Mouse (Mus musculus): ENCODE results near the gene Mdh2. TPM values are rescaled to one million over a fixed set of nuclear protein-coding genes. Genes with fewer than 3 reads are reported as not detected.

Mdh2 gene
- polyA plus RNA-seq, 1 experiment from 2014 or later: 752 TPM

GRCm38 (mm10) chr5:135835492-135835858, 57.2 kb downstream of the Mdh2 start:
- H3K27ac ChIP-seq: no peak overlapping the region
- ATAC-seq (replicated peaks; ENCODE audit: low FRiP score, low read depth) (peak; percentile 63; the same call in 1 of the 2 replicates), DNase-seq (ENCODE audit: low spot score) (no peak)
- no peaks in the 10 kb centered on the region for H3K9me3 ChIP-seq (replicated peaks; ENCODE audit: low read length)
- no peaks in the 10 kb centered on the region for H3K36me3 ChIP-seq (ENCODE audit: insufficient read depth, low read length)
- H3K4me3 ChIP-seq (replicated peaks; ENCODE audit: low read depth, low read length): peak overlapping the region; percentile 37
- no peaks in the 10 kb centered on the region for H3K27me3 ChIP-seq (ENCODE audit: insufficient read depth, low read length)
- no peak for TF ChIP-seq CTCF (IDR thresholded peaks at IDR 0.05; ENCODE audit: low read depth)
- WGBS: 1% methylated on average over 12 of the region's 12 CpGs
- peaks cover 4% of the 10 kb centered on the region; the same call in 1 of the 2 replicates for H3K4me1 ChIP-seq (replicated peaks; ENCODE audit: insufficient read depth, low read length)
- H3K4me2 ChIP-seq (ENCODE audit: low read length): peak overlapping the region; percentile 76
- H3K9ac ChIP-seq (ENCODE audit: low read depth, low read length): no peak overlapping the region

DNA sequence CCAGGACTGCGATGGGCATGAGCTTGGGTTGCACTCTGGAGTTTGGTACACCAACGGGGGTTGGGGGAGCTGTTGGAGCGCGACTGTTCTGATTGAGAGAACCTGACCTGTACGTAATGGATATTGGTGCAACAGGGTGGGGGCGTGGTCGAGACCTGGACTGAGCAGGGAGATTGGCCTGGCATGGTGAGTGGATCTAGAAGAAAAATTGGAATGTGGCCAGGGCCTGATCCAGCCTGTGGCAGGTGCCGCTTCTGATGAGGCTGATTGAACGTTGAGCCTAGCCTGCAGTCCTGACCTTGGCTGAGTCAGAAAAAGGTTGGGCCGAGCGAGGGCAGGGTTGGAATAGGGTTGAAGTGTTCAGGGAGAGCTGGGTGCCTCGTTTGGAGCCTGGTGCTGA, 57.7 kb downstream of the Mdh2 start:
- ATAC-seq (replicated peaks; ENCODE audit: low FRiP score, low read depth) (peak; percentile 56), DNase-seq (ENCODE audit: low spot score) (peak; percentile 16)
- H3K4me1 ChIP-seq (replicated peaks; ENCODE audit: insufficient read depth, low read length): peaks cover 4% of the 10 kb centered on the region; the same call in 1 of the 2 replicates
- WGBS: 20% methylated on average over 12 of the region's 12 CpGs
- no peaks in the 10 kb centered on the region for H3K9me3 ChIP-seq (replicated peaks; ENCODE audit: low read length)
- H3K9ac ChIP-seq (ENCODE audit: low read depth, low read length): no peak overlapping the region
- H3K27ac ChIP-seq: no peak overlapping the region
- peak overlapping the region; percentile 76 for H3K4me2 ChIP-seq (ENCODE audit: low read length)
- H3K36me3 ChIP-seq (ENCODE audit: insufficient read depth, low read length): no peaks in the 10 kb centered on the region
- no peak overlapping the region for H3K4me3 ChIP-seq (replicated peaks; ENCODE audit: low read depth, low read length)
- H3K27me3 ChIP-seq (ENCODE audit: insufficient read depth, low read length): no peaks in the 10 kb centered on the region
- no peak for TF ChIP-seq CTCF (IDR thresholded peaks at IDR 0.05; ENCODE audit: low read depth)

Small RNAs within 50 kb of the gene (microRNA-seq; reads per million reads assigned to microRNA genes)
- not detected for gene Gm23268
- not detected for gene Mir7034

Other genes starting within 250 kb of the Mdh2 start
- 23.0 TPM in 2 replicates for gene Hip1, start 233.4 kb upstream of the Mdh2 start, polyA plus RNA-seq (2015; fragmentation: Nextera tagmentation; extraction: Ambion mirVana)
- not detected in 2 replicates for gene Ccl26, start 214.9 kb upstream of the Mdh2 start, polyA plus RNA-seq (2015; fragmentation: Nextera tagmentation; extraction: Ambion mirVana)
- gene Ccl24, start 205.4 kb upstream of the Mdh2 start, polyA plus RNA-seq (2015; fragmentation: Nextera tagmentation; extraction: Ambion mirVana): 0.89 and 1.1 TPM in 2 replicates
- 54.2 and 55.9 TPM in 2 replicates for gene Rhbdd2, start 145.9 kb upstream of the Mdh2 start, polyA plus RNA-seq (2015; fragmentation: Nextera tagmentation; extraction: Ambion mirVana)
- gene Por, start 108.4 kb upstream of the Mdh2 start, polyA plus RNA-seq (2015; fragmentation: Nextera tagmentation; extraction: Ambion mirVana): 86.4 and 92.2 TPM in 2 replicates
- 80.1 and 81.7 TPM in 2 replicates for gene Tmem120a, start 34.0 kb upstream of the Mdh2 start, polyA plus RNA-seq (2015; fragmentation: Nextera tagmentation; extraction: Ambion mirVana)
- 0.53 and 0.54 TPM in 2 replicates for gene Styxl1, start 95 bp upstream of the Mdh2 start, polyA plus RNA-seq (2015; fragmentation: Nextera tagmentation; extraction: Ambion mirVana)
- 0.13 and 0.16 TPM in 2 replicates for gene Srrm3, start 28.4 kb downstream of the Mdh2 start, polyA plus RNA-seq (2015; fragmentation: Nextera tagmentation; extraction: Ambion mirVana)
- gene Hspb1, start 109.4 kb downstream of the Mdh2 start, polyA plus RNA-seq (2015; fragmentation: Nextera tagmentation; extraction: Ambion mirVana): 99.9 and 113 TPM in 2 replicates
- 89.4 and 105 TPM in 2 replicates for gene Ywhag, start 156.1 kb downstream of the Mdh2 start, polyA plus RNA-seq (2015; fragmentation: Nextera tagmentation; extraction: Ambion mirVana)
- 6.7 and 7.5 TPM in 2 replicates for gene Ssc4d, start 196.1 kb downstream of the Mdh2 start, polyA plus RNA-seq (2015; fragmentation: Nextera tagmentation; extraction: Ambion mirVana)
- gene Zp3, start 201.6 kb downstream of the Mdh2 start, polyA plus RNA-seq (2015; fragmentation: Nextera tagmentation; extraction: Ambion mirVana): 0.13 and 0.16 TPM in 2 replicates
- 21.8 and 22.7 TPM in 2 replicates for gene Dtx2, start 216.3 kb downstream of the Mdh2 start, polyA plus RNA-seq (2015; fragmentation: Nextera tagmentation; extraction: Ambion mirVana)

Measured in kidney, postnatal 0 days (tissue).